Mouse (Mus musculus) gonadal fat pad, adult 2 months (tissue): ENCODE results near the gene Lypla2. TPM values are rescaled to one million over a fixed set of nuclear protein-coding genes. Genes with fewer than 3 reads are reported as not detected.
"Not testable (repeated sequence)": the region's sequence is repeated elsewhere in the genome, so short reads cannot be mapped to it uniquely, and the experiment has no call there.

ENCODE experiments used
- DNase-seq: peaks from one replicate; pipeline ENCODE4 v3.0.0-alpha.2; 2012; ENCODE audit warnings: low read depth
- polyA plus RNA-seq: library from polyadenylated mRNA; depleted of rRNA; stranded (reverse); fragments of >200 nt; gene quantifications from 2 replicates; pipeline ENCODE4 v1.2.3, GENCODE M21; 2012; rRNA removed

The Lypla2 gene
- polyA plus RNA-seq: 61.8 and 75.3 TPM in 2 replicates

DNA sequence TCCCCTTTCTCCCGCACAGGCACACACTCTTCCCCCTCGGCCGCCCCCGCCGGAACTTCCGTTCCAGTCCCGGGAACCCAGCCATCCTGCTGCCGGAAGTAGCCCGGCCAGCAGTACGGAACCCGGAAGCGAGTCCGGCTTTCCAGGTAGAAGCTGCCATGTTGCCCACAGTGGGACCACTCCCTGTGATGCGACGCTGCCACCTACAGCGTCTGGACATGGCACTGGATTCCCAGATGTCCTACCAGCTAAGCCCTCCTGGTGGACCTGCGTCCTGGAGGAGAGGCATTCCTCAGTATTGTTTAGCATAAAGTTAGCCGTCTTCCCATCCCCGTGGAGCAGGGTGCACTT is at the start of gene Lypla2:
Gene Lypla2 (minus strand): TSS at position 71 of the 351 bp plus-strand sequence.
- no peak for DNase-seq

DNA sequence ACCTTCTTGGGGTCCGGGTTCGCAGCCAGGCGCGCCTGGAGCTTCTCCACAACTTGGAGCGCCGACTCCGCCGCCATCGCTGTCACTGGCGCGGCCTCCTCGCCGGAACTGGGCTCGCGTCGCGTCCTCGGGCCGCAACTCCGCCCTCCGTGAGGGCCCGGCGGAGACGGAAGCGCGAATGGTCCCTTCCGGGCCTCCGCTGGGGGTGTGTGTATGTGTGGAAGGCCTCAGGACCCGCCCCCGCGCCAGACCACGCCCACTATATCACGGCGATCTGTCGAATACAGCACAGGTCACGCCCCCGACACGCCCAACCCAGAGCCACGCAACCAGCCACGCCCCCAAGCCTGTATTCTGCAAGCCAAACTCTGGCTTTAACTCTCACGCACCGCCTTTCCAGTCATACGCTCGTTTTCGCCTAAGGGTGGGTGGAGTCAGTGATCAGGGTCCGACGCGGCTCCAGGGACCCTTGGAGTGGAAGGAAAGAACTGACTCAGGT is 49.2 kb upstream of the Lypla2 start, which contains the start of gene Eloa:
Gene Eloa (minus strand): TSS at position 215 of the 499 bp plus-strand sequence.
- DNase-seq: peak; percentile 71

DNA sequence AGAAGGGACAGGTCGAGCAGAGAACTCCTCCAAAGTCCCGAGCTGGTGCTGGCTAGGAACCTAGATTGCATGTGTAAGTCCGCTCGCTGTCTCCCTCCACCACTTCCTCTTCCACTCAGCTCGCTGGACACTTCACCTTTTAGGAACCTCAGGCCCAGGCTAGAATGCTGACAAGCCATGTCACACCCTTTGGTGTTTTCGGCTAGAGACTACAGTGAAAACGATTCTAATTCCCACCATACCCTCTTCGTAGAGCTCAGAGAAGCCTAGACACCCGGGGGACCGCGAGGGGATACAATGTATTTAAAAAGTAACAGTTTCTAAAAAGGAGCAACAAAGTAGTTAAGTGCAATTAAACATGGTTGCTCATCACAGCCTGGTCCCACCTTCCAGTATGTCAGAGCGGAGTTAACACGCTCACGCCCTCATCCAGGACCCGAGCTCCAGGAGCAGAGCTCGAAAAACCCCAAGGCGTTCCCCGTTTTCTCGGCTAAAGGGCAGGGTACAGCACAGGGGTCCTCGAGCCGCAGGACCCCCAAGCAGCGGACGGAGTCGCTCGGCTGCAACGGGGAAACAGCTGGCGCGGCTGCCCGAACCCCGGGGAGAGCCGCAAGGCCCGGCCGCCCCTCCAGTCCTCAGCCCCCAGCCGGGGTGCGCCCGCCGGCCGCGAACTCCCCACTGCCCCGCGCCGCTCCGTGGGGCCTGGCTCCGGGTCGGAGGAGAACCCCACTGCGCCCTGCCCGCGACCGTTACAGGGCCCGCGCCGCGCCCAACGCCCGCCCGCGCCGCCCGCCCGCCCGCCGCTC is 48.5 kb upstream of the Lypla2 start:
- DNase-seq: no peak

DNA sequence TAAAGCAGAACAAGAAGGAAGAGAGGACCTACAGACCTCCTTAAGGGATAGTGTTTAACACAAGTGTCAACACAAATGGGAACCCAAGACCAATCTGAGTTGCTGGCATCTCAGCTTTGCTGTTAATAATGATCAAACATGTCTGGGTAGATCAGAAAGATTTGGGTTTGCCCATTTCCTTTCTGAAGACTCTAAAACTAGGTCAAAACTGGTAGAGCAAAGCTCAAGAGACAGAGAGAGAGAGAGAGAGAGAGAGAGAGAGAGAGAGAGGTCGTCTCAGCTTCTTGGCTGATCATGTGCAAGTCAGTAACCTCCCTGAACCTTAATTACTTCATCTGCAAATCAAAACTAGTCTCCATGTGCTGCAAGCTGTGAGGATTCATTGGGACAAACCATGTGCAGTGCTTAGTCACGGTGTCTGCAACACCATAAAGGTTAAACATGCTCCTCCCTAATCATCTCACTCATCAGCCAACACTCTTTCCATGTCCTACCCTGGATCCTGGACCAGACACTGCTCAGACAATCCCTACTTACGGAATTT is 43.7 kb upstream of the Lypla2 start:
- no peak for DNase-seq

DNA sequence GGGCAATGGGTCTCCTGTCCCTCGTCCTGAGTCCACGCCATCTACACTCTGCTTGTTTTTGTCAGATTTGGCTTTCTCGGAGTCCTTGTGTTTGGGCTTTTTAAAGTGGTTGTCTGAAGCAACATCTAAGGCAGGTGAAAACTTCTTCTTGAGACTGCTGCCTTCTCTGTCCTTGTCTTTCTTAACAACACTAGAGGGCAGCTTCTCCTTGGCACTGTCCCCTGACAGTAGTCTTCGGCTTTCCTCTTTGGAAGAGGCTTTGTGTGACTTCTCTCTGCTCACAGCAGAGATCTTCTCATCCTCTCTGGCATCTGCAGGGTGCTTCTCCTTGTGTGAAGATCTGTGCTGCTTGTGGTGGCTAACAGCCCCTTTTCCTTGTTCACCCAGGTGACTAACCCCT is 38.2 kb upstream of the Lypla2 start:
- no peak for DNase-seq

DNA sequence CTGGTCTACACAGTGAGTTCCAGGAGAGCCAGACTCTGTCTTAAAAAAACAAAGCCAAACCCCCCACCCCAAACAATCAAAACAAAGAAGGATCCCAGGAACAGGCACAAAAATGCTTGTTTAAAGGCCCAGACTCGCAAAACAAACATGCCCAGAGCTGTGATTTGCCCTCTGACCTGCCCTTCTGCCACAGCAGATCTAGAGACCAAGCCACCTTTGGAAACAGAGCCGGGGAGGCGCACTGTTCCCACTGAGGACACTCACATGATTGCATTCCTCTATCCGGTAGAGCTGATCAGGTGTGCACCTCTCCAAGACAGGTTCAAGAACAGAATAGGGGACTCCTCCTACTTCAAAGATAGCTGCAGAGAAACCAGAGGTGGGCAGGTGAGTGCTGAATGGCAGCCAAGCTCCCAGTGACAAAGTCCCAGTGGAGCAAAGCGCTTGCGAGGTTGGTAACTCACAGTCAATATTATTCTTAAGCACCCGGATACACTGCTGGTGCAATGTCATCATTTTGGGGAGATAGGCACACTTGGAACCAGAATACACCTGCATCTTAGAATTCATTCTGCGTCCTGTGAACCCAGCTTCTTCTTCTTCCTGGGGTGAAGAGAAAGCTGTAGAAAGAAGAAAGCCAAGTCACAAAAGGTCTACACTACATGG is 36.5 kb upstream of the Lypla2 start:
- DNase-seq: no peak

DNA sequence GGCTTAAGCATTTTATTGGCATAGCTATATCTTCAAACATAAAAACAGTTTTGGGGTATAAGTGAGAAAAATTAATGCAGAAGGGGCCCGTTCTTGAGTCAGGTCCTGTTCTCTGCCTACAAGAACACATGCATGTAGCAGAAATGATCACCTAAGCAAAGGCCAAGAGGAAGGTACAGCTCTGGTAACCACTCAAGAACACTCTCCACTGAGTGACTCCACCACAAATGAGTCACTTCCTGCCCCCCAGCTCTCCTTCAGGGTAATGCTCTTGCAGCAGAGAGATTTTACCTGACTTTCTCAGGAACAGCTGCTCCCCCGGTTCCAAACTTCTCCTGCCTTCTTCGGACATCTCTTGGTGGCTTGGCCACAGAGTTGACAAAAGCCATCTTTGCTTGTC is 34.4 kb upstream of the Lypla2 start:
- DNase-seq: no peak

DNA sequence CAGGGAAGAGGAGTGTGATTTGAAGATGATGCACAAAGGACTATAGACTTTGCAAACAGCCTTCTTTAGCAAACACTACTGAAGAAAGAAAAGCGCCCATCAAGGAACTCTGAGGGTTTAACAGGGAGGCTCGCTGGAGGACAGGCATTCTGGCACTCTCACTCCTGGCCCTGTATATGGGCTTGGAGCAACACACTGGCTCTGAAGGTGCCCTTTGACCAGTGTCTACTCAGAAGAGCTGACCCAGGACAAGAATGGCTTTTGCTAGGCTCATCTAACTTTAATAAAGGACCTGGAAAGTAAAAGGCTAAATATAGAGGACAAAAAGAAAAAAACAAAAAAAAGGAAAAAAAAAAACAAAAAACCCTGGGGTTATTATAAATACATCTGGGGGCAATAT is 32.5 kb upstream of the Lypla2 start:
- no peak for DNase-seq

DNA sequence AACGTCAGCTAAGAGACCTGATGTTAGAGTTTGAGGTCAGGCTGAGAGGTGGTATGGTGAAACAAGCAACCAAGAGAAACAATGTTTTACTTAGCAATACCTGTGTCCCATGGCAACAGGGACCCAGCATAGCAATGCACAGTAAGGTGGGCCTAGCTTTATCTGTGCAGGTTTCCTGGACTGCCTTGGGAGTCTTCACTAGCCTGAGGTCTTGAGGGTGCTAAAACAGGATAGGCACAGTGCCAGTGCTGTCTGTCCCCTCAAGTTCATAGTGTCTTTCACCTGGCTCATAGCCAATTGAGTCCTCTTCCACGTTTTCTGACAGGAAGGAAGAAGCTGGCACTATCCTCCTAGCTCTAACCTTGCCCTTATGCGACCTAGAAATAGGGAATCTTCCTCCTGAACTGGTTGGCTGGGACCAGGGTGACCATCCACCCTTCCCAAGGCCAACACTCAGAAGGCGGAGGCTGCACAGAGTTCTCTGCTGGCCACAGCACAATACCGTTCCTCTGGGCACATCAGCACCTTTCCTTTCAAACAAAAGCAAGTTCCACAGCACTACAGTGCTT is 31.8 kb upstream of the Lypla2 start:
- DNase-seq: no peak

DNA sequence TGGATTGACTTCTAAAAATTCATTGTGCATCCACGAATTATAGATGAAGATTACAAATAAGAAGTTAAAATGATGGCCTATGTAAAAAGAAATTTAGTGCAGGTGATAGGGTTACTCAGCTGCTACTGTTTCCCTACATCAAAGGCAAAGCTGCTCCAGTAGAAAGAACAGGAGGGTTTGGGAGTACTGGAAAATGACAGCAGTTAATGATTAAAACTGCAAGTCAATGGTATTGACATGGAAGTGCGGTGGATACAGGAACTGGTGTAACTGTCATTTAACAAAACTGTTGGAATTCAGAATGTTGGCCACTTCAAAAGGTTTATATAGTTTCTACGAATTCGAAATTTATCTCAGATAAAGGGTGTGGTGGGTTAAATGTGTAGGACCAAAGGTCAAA is 22.7 kb upstream of the Lypla2 start:
- DNase-seq: no peak

DNA sequence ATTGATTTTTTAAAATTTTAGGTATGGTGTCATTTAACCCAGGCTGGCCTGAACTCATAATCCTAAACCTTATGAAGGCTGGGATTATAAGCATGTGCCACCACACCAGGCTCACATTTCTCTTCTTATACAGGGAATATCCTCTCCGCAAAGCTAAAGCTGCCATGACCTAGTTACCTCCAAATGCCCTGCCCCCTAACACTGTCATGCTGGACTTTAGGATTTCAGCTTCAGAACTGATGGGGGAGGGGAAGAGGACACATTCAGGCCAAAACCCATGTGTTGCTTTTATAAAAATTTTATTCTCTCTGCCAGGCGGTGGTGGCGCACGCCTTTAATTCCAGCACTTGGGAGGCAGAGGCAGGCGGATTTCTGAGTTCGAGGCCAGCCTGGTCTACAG is 21.5 kb upstream of the Lypla2 start:
- no peak for DNase-seq

DNA sequence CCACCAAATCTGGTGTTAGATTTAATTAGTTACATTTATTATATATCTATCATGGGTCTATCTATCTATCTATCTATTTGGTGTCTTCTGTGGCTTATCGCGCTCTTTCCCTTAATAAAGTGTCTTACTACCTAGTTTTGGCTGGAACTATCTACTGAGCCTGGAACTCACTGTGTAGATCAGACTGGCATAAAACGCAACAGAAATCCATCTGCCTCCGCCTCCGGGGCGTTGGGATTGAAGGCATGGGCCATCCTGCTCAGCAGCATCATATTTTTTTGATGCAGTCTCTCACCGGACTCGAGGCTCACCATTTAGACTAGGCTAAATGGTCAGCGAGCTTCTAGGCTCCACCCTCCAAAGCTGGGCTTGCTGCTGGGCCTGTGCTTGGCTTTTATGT is 15.3 kb upstream of the Lypla2 start:
- no peak for DNase-seq

DNA sequence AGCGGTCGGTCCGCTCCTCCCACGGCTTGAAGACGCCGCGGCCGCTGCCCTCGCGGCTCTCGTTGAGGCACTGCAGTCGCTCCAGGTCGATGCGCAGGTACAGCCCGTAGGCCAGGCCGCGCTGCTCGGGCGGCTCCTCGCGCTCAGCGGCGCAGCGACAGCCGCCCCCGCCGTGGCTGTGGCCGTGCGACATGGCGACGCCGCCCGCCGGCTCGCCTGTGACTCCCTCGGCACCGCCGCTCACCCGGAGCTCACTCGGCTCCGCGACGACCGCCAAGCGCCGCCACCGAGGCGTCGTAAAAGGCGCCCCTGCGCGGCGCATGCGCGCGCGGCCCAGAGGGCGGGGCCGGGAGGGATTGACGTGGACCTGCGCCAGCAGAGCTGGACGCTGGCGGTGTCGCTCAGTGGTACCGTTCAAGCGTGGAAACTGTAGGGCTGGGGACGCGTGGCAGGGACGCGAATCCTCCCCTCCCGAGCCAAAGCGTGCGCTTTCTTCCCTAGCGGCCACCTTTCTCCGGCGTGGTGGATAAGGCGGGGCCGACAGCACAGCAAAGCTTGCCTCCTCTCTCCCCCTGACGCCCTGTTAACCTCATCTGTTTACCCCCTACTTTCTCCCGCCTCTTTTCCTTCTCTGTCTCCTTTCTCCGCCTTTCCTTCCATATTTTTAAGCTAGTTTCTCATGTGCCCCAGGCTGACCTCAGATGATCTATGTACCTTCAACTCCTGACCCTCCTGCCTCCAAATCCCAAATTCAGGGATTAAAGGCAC is 14.7 kb upstream of the Lypla2 start, which contains the start of gene Pithd1:
Gene Pithd1 (minus strand): TSS at position 322 of the 768 bp plus-strand sequence.
- DNase-seq: no peak

DNA sequence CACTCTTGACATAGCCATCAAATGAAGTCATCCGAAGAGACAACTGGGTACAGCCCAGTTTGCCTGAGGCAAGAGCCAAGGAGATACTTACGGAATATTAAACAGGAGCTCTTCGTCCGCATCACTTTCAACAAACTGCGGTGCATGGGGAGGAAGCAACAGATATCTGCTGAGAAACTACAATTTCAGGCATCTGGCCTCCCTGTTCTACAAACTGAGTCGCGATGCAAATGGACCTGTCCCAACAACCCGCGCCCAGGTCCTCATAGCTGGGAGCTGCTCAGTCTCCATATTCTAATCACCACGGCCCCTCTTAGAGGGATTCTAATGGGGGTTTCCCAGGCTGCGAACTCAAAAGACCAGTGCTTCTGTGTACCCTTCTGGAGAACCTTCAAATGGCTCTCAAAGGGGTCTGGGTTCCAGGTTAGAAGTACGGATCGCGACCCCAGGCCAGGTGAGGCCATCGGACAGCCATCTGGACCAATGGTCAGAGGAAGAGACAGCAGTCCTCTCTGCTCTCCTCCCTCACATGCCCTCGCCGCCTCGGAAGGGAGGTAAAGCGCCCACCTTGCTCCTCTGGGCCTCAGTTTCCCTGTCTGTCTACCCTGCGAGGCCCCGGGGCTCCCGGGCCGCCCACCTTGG is 14.0 kb upstream of the Lypla2 start:
- no peak for DNase-seq

DNA sequence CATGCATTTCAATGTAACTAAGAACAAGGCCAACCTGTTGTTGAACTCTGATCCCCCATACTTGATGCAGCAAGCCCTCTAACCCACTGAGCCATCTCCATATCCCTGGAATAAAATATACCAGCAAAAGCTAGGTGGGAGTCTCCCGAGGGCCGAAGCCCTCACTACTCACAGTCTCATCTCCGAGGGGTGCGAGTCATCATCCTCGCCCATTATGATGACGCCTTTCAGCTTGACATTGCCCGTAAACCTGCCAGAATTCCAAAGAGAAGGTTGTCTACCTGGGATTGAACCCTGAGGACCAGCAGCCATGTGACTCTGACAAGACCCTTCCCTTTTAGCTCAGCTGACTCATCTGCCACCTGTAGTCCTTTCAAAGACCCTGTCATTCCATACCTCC is 13.3 kb upstream of the Lypla2 start:
- no peak for DNase-seq

DNA sequence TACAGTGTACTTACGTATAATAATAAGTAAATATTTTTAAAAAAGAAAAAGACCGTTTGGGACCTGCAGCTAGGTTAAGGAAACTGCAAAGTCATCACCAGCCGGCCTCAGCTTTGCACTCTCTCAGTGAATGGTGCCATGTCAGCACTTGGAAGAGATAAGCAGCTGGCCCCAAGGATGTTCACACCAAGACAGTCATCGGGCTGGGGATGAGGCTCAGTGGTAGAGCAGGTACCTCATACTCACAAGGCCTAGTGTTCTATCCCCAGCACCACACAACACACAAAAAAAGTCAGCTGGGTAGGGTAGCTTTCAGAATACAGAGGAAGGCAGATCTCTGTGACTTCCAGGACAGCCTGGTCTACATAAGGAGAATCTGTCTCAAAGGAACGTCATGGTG is 12.8 kb upstream of the Lypla2 start:
- DNase-seq: no peak

DNA sequence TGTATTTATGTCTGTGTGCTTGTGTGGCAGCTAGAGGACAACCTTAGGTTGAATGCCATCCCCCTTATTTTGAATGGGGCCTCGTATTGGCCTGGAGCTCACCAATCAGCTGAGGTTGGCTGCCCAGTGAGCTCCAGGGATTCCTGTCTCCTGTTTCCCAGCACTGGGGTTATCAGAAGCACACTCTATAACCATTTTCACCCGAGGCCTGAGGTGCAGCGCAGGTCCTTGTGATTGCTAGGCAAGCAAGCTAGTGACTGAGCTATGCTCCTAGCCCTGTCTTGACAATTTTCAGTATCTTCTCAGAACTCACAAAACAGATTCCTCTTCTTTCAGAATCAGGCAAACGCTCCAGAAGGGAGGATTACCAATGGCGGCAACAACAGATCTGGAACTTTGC is 12.1 kb upstream of the Lypla2 start:
- no peak for DNase-seq

DNA sequence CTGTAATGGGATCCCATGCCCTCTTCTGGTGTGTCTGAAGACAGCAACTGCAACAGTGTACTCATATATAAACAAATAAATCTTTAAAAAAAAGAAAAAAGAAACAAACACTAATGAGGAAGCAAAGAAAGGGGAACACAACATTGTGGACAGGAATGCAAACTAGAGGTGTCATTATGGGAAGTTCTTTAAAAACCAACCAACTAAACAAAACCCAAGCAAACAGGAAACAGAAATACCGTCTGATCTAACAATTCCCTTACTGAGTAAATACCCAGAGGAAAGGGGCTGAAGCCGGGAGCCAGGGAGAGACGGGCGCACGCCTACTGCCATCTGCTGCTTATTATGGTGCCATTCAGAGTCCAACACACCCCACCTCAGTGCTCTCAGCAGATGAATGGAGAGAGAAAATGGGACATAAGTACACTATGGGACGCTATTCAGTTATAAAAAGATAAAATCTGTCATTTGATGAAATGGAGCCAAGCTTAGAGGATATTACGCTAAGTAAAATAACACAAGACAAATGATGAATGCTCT is 9.2 kb upstream of the Lypla2 start:
- DNase-seq: no peak

DNA sequence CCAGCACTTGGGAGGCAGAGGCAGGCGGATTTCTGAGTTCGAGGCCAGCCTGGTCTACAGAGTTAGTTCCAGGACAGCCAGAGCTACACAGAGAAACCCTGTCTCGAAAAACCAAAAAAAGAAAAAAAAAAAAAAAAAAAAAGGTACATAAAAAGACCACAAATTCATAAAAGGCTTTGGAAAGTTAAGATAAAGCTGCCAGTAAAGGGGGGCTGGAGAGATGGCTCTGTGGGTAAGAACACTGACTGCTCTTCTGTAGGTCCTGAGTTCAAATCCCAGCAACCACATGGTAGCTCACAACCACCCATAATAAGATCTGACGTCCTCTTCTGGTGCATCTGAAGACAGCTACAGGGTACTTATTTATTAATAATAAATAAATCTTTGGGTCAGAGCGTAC is 7.8 kb upstream of the Lypla2 start:
- DNase-seq: not testable (repeated sequence)

DNA sequence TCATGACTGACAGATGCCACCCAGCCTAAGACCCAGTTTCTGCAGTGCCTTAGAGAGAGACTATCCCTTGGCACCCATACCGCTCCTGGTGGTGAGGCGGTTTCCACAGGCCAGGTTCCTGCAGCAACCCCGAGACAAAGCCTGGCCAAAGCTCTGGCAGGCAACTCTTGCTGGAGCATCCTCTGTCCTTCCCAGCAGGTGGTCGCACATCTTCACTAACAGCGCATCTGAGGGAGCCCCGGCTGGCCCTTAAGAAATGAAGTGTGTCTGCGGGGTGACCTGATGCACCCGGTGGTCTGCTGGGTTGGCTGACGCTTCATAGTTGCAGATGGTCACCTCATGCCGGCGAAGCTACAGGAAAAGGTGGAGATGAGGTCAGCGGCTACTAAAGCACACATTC is 3.7 kb upstream of the Lypla2 start:
- DNase-seq: no peak
